Mouse (Mus musculus): Measurements from ENCODE around the gene Slitrk3. TPM values are rescaled to one million over a fixed set of nuclear protein-coding genes. Genes with fewer than 3 reads are reported as not detected.

Gene Slitrk3
- polyA plus RNA-seq, 1 experiment from 2014 or later: 0.27 TPM

DNA sequence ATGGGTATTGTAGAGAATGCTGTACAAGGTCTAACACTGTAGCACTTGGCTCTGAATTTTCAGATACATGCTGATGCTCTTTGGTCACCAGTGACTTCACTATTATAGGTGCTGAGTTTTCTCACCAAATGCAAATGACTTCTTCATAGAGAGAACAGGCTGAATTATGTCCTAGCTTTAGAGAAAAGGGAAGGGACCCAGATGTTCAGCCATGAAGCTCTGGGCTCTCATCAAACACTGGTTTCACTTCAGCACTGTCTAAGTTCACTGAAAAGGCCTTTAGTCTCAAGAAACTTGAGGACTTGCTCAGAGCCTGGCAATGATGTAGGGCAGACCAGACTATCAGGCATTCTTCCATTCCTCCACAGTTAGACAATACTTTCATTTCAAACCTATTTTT is 15.3 kb downstream of the Slitrk3 start:
- H3K9ac ChIP-seq: no peak overlapping the region

DNA sequence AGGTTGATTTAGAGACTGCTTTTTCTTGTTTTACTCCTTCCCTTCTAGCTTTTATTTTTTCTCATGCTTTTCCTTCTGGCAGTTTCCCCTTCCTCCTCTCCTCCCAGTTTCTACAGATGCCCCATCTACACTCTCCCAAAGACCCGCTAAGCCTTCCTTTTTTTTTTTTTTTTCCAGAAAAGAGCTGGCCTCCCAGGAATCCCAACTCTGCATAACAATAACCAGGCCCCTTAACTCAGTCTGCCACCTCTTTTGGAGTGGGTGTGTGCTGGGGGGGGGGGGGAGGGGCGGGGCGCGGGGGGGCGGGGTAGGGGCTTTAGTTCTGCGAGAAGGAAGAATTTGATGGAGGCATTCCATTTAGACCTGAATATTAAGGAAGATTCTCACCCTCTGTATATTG is 51.6 kb downstream of the Slitrk3 start:
- no peak overlapping the region for H3K9ac ChIP-seq
- H3K4me2 ChIP-seq: no peak overlapping the region
- no peaks in the 10 kb centered on the region for H3K4me1 ChIP-seq
- H3K9me3 ChIP-seq: no peaks in the 10 kb centered on the region
- H3K4me3 ChIP-seq: no peak overlapping the region
- no peaks in the 10 kb centered on the region for H3K27me3 ChIP-seq (replicated peaks)
- 12% methylated on average over 6 of the region's 6 CpGs for WGBS
- no peaks in the 10 kb centered on the region for H3K36me3 ChIP-seq
- no peak overlapping the region for H3K27ac ChIP-seq (replicated peaks)
- ATAC-seq (ENCODE audit: extremely low read depth, insufficient number of reproducible peaks, low FRiP score, low TSS enrichment): no peak

More for the DNA sequence above, 15.3 kb downstream of the Slitrk3 start:
- H3K4me3 ChIP-seq: no peak overlapping the region
- H3K27ac ChIP-seq (replicated peaks): no peak overlapping the region
- no peaks in the 10 kb centered on the region for H3K27me3 ChIP-seq (replicated peaks)
- ATAC-seq (ENCODE audit: extremely low read depth, insufficient number of reproducible peaks, low FRiP score, low TSS enrichment): no peak
- H3K36me3 ChIP-seq: no peaks in the 10 kb centered on the region
- no peaks in the 10 kb centered on the region for H3K4me1 ChIP-seq
- H3K4me2 ChIP-seq: no peak overlapping the region
- no peaks in the 10 kb centered on the region for H3K9me3 ChIP-seq

DNA sequence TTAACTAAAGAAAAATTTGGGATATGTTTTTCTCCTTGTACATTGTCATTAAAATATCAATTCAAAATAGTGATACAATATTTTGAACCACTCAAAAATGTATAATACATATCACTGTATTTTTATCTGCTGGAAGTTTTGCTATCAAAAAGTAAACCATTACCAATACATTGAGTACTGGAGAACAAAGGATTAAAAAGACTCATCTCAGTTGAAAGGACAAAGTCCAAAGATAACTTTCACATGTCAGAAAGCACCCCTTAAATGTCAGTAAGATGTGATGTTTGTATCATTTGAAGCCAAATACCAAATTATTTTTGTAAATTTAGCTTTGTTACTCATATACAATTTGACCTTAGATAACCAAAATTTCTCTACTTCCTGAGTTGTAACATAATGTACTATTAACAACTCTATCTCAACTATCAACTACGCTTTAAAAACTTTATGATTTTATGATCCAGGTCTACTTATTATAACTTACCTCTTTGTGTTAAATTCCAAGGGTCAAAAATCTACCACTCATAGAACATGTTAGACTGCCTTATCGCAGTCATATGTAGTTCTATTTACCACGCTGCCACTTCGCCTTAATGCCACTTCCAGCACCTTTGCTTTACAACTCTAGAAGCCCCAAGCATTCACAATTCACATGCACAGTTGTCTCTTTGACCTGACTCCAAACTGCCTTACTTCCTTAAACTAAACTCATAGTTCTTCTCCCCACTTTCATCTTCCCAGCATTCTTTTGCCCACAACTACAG is 54.5 kb downstream of the Slitrk3 start:
- ATAC-seq (ENCODE audit: extremely low read depth, insufficient number of reproducible peaks, low FRiP score, low TSS enrichment): no peak
- H3K27me3 ChIP-seq (replicated peaks): no peaks in the 10 kb centered on the region
- 80% methylated on average over 4 of the region's 4 CpGs for WGBS
- no peaks in the 10 kb centered on the region for H3K36me3 ChIP-seq
- H3K9me3 ChIP-seq: no peaks in the 10 kb centered on the region
- H3K27ac ChIP-seq (replicated peaks): no peak overlapping the region
- H3K4me1 ChIP-seq: no peaks in the 10 kb centered on the region
- no peak overlapping the region for H3K9ac ChIP-seq
- no peak overlapping the region for H3K4me3 ChIP-seq
- no peak overlapping the region for H3K4me2 ChIP-seq

DNA sequence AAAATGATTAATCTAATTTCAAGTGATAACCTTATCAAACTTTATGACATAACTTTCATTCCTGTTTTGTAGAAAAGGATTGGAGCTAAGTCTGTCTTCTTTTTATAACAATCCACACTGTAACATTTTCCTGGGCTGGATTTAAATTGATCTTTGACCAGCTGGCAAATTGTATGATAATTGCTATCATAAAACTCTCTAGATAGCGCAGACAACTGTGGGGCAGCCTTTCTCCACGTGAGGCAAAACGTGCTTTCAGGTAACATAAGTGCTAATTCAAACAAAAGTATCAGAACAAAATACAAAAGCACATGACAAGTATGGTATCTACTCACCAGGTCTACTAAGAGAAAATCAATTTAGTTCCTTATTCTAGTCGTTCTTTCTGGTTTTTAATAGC is 60.1 kb downstream of the Slitrk3 start:
- no peak overlapping the region for H3K4me3 ChIP-seq
- no peaks in the 10 kb centered on the region for H3K4me1 ChIP-seq
- H3K9me3 ChIP-seq: no peaks in the 10 kb centered on the region
- no peak for ATAC-seq (ENCODE audit: extremely low read depth, insufficient number of reproducible peaks, low FRiP score, low TSS enrichment)
- H3K27ac ChIP-seq (replicated peaks): no peak overlapping the region
- WGBS: 59% methylated on average over 4 of the region's 4 CpGs
- no peaks in the 10 kb centered on the region for H3K36me3 ChIP-seq
- no peak overlapping the region for H3K4me2 ChIP-seq
- no peak overlapping the region for H3K9ac ChIP-seq
- no peaks in the 10 kb centered on the region for H3K27me3 ChIP-seq (replicated peaks)

Other genes starting within 250 kb of the Slitrk3 start
- gene Sis, start 89.9 kb downstream of the Slitrk3 start, polyA plus RNA-seq (2015; fragmentation: Nextera tagmentation; extraction: Ambion mirVana): not detected in 2 replicates